Mouse (Mus musculus) olfactory bulb, adult 2 months (tissue): Measurements from ENCODE around the gene Epb41l1.

Experiments used
- CTCF ChIP-seq: fragments of 200-500 bp; IDR thresholded peaks from 2 replicates; pipeline ENCODE4 v1.5.1; 2012; ENCODE audit warnings: low read depth, mild to moderate bottlenecking, low read length, moderate library complexity; ENCODE audit not compliant: insufficient read depth
- POLR2A ChIP-seq: fragments of 200-500 bp; IDR thresholded peaks from 2 replicates; pipeline ENCODE4 v1.6.1; 2012; ENCODE audit warnings: mild to moderate bottlenecking, low read depth, low read length, moderate library complexity; ENCODE audit not compliant: insufficient read depth

DNA sequence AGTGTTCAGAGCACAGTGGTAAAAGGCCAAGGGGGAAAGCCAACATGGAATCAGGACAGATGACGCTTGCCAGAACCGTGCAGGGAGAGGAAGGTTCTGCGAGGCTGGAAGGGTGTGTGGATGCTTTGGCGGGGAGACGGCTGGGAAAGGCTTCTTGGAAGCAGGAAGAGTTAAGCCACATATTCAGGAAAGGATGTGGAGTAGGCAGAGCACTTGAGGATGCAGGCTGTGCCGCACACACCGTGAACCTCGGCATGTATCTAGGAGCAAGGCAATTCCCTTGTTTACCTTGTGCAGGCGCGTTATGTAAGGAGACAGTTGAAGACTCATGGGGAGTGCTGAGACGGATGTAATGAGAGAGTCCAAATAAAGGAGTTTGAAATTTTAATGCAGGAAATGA lies 69.5 kb downstream of the Epb41l1 start:
- no peak for TF ChIP-seq POLR2A
- TF ChIP-seq CTCF, result no peak
